In genomic region chr19:55809539-55809938, GRCm38 (mm10) we compare ENCODE assay signal across 31 mouse cellular contexts.
"Had no signal": no experiment of that assay in that cellular context is flagged by ENCODE, and none has a peak within 500 bp of the region (broad histone marks: within the 10 kb centered on the region; RNA-seq: fewer than 3 reads in every experiment).

No protein-coding gene starts in this region.

- H3K4me3 ChIP-seq: limb, embryonic 13.5 days; limb, embryonic 15.5 days; liver, embryonic 12.5 days; liver, embryonic 13.5 days; liver, embryonic 15.5 days; lung, embryonic 15.5 days; megakaryocyte, embryonic 14.5 days; midbrain, embryonic 10.5 days; midbrain, embryonic 12.5 days; midbrain, embryonic 13.5 days; midbrain, embryonic 15.5 days; myocyte; neural tube, embryonic 12.5 days; neural tube, embryonic 13.5 days had no signal

- DNase-seq: left cerebral cortex, postnatal 4 days; liver; liver, embryonic 13.5 days; liver, postnatal 0 days; lung, adult 18-20 months; lung, adult 2 months; lung, embryonic 14.5 days; lung, postnatal 10 days; lung, postnatal 14 days; lung, postnatal 36 days; lung, postnatal 4 days; midbrain, embryonic 14.5 days had no signal

- H3K36me3 ChIP-seq: liver, embryonic 12.5 days; liver, embryonic 13.5 days; liver, embryonic 15.5 days; lung, embryonic 15.5 days; midbrain, embryonic 12.5 days; midbrain, embryonic 13.5 days; midbrain, embryonic 15.5 days; neural tube, embryonic 12.5 days; neural tube, embryonic 13.5 days had no signal

- H3K27ac ChIP-seq: limb, embryonic 13.5 days; limb, embryonic 15.5 days; liver, embryonic 12.5 days; liver, embryonic 13.5 days; liver, embryonic 14.5 days; liver, embryonic 15.5 days; lung, embryonic 15.5 days; macrophage; midbrain, embryonic 10.5 days; midbrain, embryonic 12.5 days; midbrain, embryonic 13.5 days; midbrain, embryonic 15.5 days; neural tube, embryonic 12.5 days; neural tube, embryonic 13.5 days had no signal

- H3K4me1 ChIP-seq: megakaryocyte, embryonic 14.5 days had no signal

- H3K9me3 ChIP-seq: limb, embryonic 13.5 days; limb, embryonic 15.5 days; liver, embryonic 12.5 days; liver, embryonic 13.5 days; liver, embryonic 15.5 days; lung, embryonic 15.5 days; megakaryocyte, embryonic 14.5 days; midbrain, embryonic 10.5 days; midbrain, embryonic 12.5 days; midbrain, embryonic 13.5 days; midbrain, embryonic 15.5 days; neural tube, embryonic 12.5 days; neural tube, embryonic 13.5 days had no signal

- H3K27me3 ChIP-seq: limb, embryonic 13.5 days; limb, embryonic 15.5 days; lung, embryonic 15.5 days; midbrain, embryonic 12.5 days; midbrain, embryonic 13.5 days; midbrain, embryonic 15.5 days; neural tube, embryonic 12.5 days; neural tube, embryonic 13.5 days had no signal

- H3K4me2 ChIP-seq: limb, embryonic 13.5 days; limb, embryonic 15.5 days; liver, embryonic 11.5 days; liver, embryonic 12.5 days; liver, embryonic 13.5 days; liver, embryonic 15.5 days; lung, embryonic 14.5 days; lung, embryonic 15.5 days; midbrain, embryonic 11.5 days; midbrain, embryonic 12.5 days; midbrain, embryonic 13.5 days; midbrain, embryonic 15.5 days; neural tube, embryonic 12.5 days; neural tube, embryonic 13.5 days had no signal

- ATAC-seq: liver, embryonic 12.5 days; liver, postnatal 0 days; lung, postnatal 0 days; midbrain, embryonic 13.5 days; midbrain, embryonic 15.5 days; midbrain, embryonic 16.5 days had no signal

- H3K9ac ChIP-seq: limb, embryonic 13.5 days; limb, embryonic 15.5 days; liver, embryonic 12.5 days; liver, embryonic 13.5 days; liver, embryonic 14.5 days; liver, embryonic 15.5 days; liver, postnatal 0 days; lung, embryonic 14.5 days; lung, embryonic 15.5 days; midbrain, embryonic 12.5 days; midbrain, embryonic 13.5 days; midbrain, embryonic 15.5 days; neural tube, embryonic 12.5 days; neural tube, embryonic 13.5 days had no signal
